Mouse (Mus musculus) embryo, embryonic 9.5 days (tissue): ENCODE results near the gene Misp.

ENCODE experiments used
- DNase-seq: peaks from one replicate; pipeline ENCODE4 v3.0.0-alpha.2; 2017; ENCODE audit errors: extremely low spot score

Gene Misp

GRCm38 (mm10) chr10:79854801-79855541 lies 34.2 kb downstream of the Misp start:
- peak; percentile 83 for DNase-seq

- DNase-seq: no peak
Measured at GRCm38 (mm10) chr10:79855558-79856184, 34.9 kb downstream of the Misp start.

- no peak for DNase-seq
Measured at GRCm38 (mm10) chr10:79856280-79856679, 35.5 kb downstream of the Misp start.

GRCm38 (mm10) chr10:79856704-79857451 lies 36.1 kb downstream of the Misp start:
- DNase-seq: no peak

- DNase-seq: no peak
Measured at GRCm38 (mm10) chr10:79857452-79857811, 36.6 kb downstream of the Misp start.

GRCm38 (mm10) chr10:79857894-79858293 lies 37.1 kb downstream of the Misp start:
- no peak for DNase-seq

GRCm38 (mm10) chr10:79858416-79859074 lies 37.8 kb downstream of the Misp start:
- no peak for DNase-seq

- no peak for DNase-seq
Measured at GRCm38 (mm10) chr10:79859116-79859515, 38.3 kb downstream of the Misp start.

- DNase-seq: no peak
Measured at GRCm38 (mm10) chr10:79860079-79860911, 39.5 kb downstream of the Misp start.

- DNase-seq: no peak
Measured at GRCm38 (mm10) chr10:79861230-79862048, 40.6 kb downstream of the Misp start.

GRCm38 (mm10) chr10:79862049-79862788 lies 41.4 kb downstream of the Misp start:
- no peak for DNase-seq

GRCm38 (mm10) chr10:79862925-79863324 lies 42.1 kb downstream of the Misp start:
- DNase-seq: no peak

GRCm38 (mm10) chr10:79864351-79865188 lies 43.8 kb downstream of the Misp start:
- DNase-seq: no peak

GRCm38 (mm10) chr10:79865189-79865601 lies 44.4 kb downstream of the Misp start:
- no peak for DNase-seq

GRCm38 (mm10) chr10:79865801-79866295 lies 45.1 kb downstream of the Misp start:
- DNase-seq: no peak

- DNase-seq: no peak
Measured at GRCm38 (mm10) chr10:79866601-79867000, 45.8 kb downstream of the Misp start.

GRCm38 (mm10) chr10:79871845-79872244 lies 51.1 kb downstream of the Misp start:
- DNase-seq: no peak

- no peak for DNase-seq
Measured at GRCm38 (mm10) chr10:79872862-79873261, 52.1 kb downstream of the Misp start.

GRCm38 (mm10) chr10:79873313-79873712 lies 52.5 kb downstream of the Misp start:
- no peak for DNase-seq
